ENCODE assay signal across 11 mouse cellular contexts in the genomic region with DNA sequence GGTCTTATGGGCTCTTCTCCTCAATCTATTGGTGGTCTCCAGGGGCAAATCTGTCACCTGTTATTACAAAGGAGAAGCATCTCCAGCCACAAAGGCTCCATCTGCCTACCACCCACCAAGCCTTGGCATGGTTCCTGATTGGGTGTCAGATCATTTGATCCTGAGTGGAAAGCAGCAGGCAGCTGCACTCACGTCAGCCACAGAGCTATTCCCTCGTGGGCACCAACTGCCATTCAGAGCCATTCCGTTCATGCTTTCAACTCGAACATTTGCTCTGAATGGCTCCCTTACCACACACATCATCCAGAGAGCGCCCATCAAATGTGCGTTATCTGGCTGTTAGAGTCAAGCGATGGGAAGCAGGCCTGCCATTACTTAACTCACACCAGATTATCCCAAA.
DNase-seq lines count a peak whose midpoint lies in the region; ATAC-seq lines count a peak whose summit lies in the region.
"Had no signal": no experiment of that assay in that cellular context is flagged by ENCODE, and none has a peak within 500 bp of the region (broad histone marks: within the 10 kb centered on the region; RNA-seq: fewer than 3 reads in every experiment).

No protein-coding gene starts in this region.

- peak; percentile 67 for ATAC-seq in embryonic facial prominence, embryonic 14.5 days (ENCODE audit: low read depth)
- no peak for ATAC-seq in erythroid progenitor cell, adult 5-6 weeks (replicated peaks; ENCODE audit: low FRiP score, poor library complexity, severe bottlenecking)

- no peak overlapping the region for H3K27ac ChIP-seq in embryonic facial prominence, embryonic 14.5 days (replicated peaks; ENCODE audit: low read depth, low read length)
- H3K27ac ChIP-seq in embryonic facial prominence, embryonic 10.5 days (replicated peaks): no peak overlapping the region
- H3K27ac ChIP-seq: liver, embryonic 15.5 days; stomach, postnatal 0 days had no signal

- no peaks in the 10 kb centered on the region for H3K36me3 ChIP-seq in embryonic facial prominence, embryonic 14.5 days (ENCODE audit: control insufficient read depth, insufficient read depth, low read length)
- no peaks in the 10 kb centered on the region for H3K36me3 ChIP-seq in embryonic facial prominence, embryonic 10.5 days (replicated peaks)
- H3K36me3 ChIP-seq: liver, embryonic 15.5 days had no signal

- WGBS in embryonic facial prominence, embryonic 14.5 days: 22% methylated on average over 7 of the region's 7 CpGs
- 70% methylated on average over 7 of the region's 7 CpGs for WGBS in embryonic facial prominence, embryonic 10.5 days

- no peaks in the 10 kb centered on the region for H3K9me3 ChIP-seq in embryonic facial prominence, embryonic 14.5 days (ENCODE audit: control insufficient read depth, low read length)
- no peaks in the 10 kb centered on the region for H3K9me3 ChIP-seq in embryonic facial prominence, embryonic 10.5 days
- H3K9me3 ChIP-seq: liver, embryonic 15.5 days had no signal

- H3K4me2 ChIP-seq in embryonic facial prominence, embryonic 14.5 days (ENCODE audit: low read depth, low read length): no peak overlapping the region
- H3K4me2 ChIP-seq: liver, embryonic 15.5 days had no signal

- no peaks in the 10 kb centered on the region for H3K27me3 ChIP-seq in embryonic facial prominence, embryonic 14.5 days (replicated peaks; ENCODE audit: control insufficient read depth, insufficient read depth, low read length)
- H3K27me3 ChIP-seq in embryonic facial prominence, embryonic 10.5 days (replicated peaks; ENCODE audit: low read depth, poor library complexity, severe bottlenecking): no peaks in the 10 kb centered on the region
- H3K27me3 ChIP-seq: liver, embryonic 15.5 days had no signal

- no peak overlapping the region for H3K4me3 ChIP-seq in embryonic facial prominence, embryonic 14.5 days (ENCODE audit: low read depth, low read length)
- H3K4me3 ChIP-seq in embryonic facial prominence, embryonic 10.5 days: no peak overlapping the region
- H3K4me3 ChIP-seq: liver, embryonic 15.5 days had no signal

- DNase-seq in embryonic facial prominence, embryonic 14.5 days (ENCODE audit: low spot score): peak; percentile 80
- DNase-seq in embryonic facial prominence, embryonic 10.5 days (ENCODE audit: low spot score): no peak
- peak; percentile 28 for DNase-seq in right cerebral cortex, adult 18-20 months
- DNase-seq in right cerebral cortex, postnatal 14 days: no peak
- DNase-seq in layer of hippocampus, adult 8-10 months (ENCODE audit: low spot score in 2 of 2): peak; percentile 50 to 59
- peak; percentile 93 for DNase-seq in retina, postnatal 1 day
- no peak for DNase-seq in kidney, adult 9 months
- DNase-seq: kidney, postnatal 36 days had no signal

- no peaks in the 10 kb centered on the region for H3K4me1 ChIP-seq in embryonic facial prominence, embryonic 14.5 days (ENCODE audit: control insufficient read depth, insufficient read depth, low read length)
- peaks cover 10% of the 10 kb centered on the region; the same call in 1 of the 2 replicates for H3K4me1 ChIP-seq in embryonic facial prominence, embryonic 10.5 days
- H3K4me1 ChIP-seq: liver, embryonic 15.5 days had no signal

- no peak overlapping the region for H3K9ac ChIP-seq in embryonic facial prominence, embryonic 14.5 days (ENCODE audit: low read depth, low read length)
- H3K9ac ChIP-seq: liver, embryonic 15.5 days had no signal

Comparison
In these comparisons a context has a peak if more than half of its experiments do, and no peak if none do; other contexts are left out.
1. DNase-seq: peak in embryonic facial prominence, embryonic 14.5 days (single experiment), right cerebral cortex, adult 18-20 months (single experiment), layer of hippocampus, adult 8-10 months (2 of 2) and retina, postnatal 1 day (single experiment); none in embryonic facial prominence, embryonic 10.5 days (single experiment), right cerebral cortex, postnatal 14 days (single experiment) and kidney, adult 9 months (single experiment).